Comparison of ENCODE assay signal across 8 mouse cellular contexts in genomic region chr14:46884701-46885428, GRCm38 (mm10). TPM values are rescaled to one million over a fixed set of nuclear protein-coding genes. Genes with fewer than 3 reads are reported as not detected.
DNase-seq lines count a peak whose midpoint lies in the region; ATAC-seq and TF ChIP-seq lines count a peak whose summit lies in the region.

No protein-coding gene starts in this region.

- H3K4me1 ChIP-seq in spleen, adult 2 months (ENCODE audit: control insufficient read depth, insufficient read depth, insufficient read length) = peaks cover 4% of the 10 kb centered on the region
- H3K4me1 ChIP-seq in embryonic facial prominence, embryonic 10.5 days = peaks cover 53% of the 10 kb centered on the region
- peaks cover 51% of the 10 kb centered on the region for H3K4me1 ChIP-seq in limb, embryonic 10.5 days
- peaks cover 32% of the 10 kb centered on the region for H3K4me1 ChIP-seq in midbrain, embryonic 15.5 days
- H3K4me1 ChIP-seq in stomach, embryonic 16.5 days (ENCODE audit: control insufficient read depth, insufficient read depth, low read length) = peaks cover 8% of the 10 kb centered on the region

- H3K27ac ChIP-seq in spleen, adult 2 months (ENCODE audit: insufficient read depth, low read length) = peak overlapping the region; percentile 39; the same call in 1 of the 2 replicates
- H3K27ac ChIP-seq in embryonic facial prominence, embryonic 10.5 days (replicated peaks) = peak overlapping the region; percentile 93
- H3K27ac ChIP-seq in limb, embryonic 10.5 days = peak overlapping the region; percentile 89
- H3K27ac ChIP-seq in midbrain, embryonic 15.5 days = peak overlapping the region; percentile 85
- peak overlapping the region; percentile 95 for H3K27ac ChIP-seq in stomach, embryonic 16.5 days (ENCODE audit: low read length)

- DNase-seq in spleen, adult 2 months (ENCODE audit: low read depth in 1 of 2, low spot score in 2 of 2) = peak in 1 of 2 experiments; percentile 6
- no peak for DNase-seq in spleen, adult 12 weeks (ENCODE audit: low spot score)
- peak; percentile 83 for DNase-seq in embryonic facial prominence, embryonic 10.5 days (ENCODE audit: low spot score)
- peak; percentile 97 for DNase-seq in heart, adult 11 months
- DNase-seq in kidney, adult 11 months = peak; percentile 45
- DNase-seq in limb, embryonic 10.5 days (ENCODE audit: low spot score) = peak; percentile 79

- 1% methylated on average over 48 of the region's 52 CpGs for WGBS in spleen, adult 2 months
- WGBS in embryonic facial prominence, embryonic 10.5 days = 1% methylated on average over 50 of the region's 52 CpGs
- under 1% methylated on average over 48 of the region's 52 CpGs for WGBS in limb, embryonic 10.5 days
- 0% methylated on average over 46 of the region's 52 CpGs for WGBS in midbrain, embryonic 15.5 days
- under 1% methylated on average over 51 of the region's 52 CpGs for WGBS in stomach, embryonic 16.5 days

- no peak for TF ChIP-seq CTCF in spleen, adult 2 months (IDR thresholded peaks at IDR 0.05; ENCODE audit: extremely low read depth, insufficient read depth, insufficient read length, insufficient replicate concordance)

- peaks cover 28% of the 10 kb centered on the region for H3K27me3 ChIP-seq in spleen, adult 2 months (ENCODE audit: control insufficient read depth, insufficient read depth, low read length)
- no peaks in the 10 kb centered on the region for H3K27me3 ChIP-seq in embryonic facial prominence, embryonic 10.5 days (replicated peaks; ENCODE audit: low read depth, poor library complexity, severe bottlenecking)
- H3K27me3 ChIP-seq in limb, embryonic 10.5 days (ENCODE audit: low read depth, poor library complexity, severe bottlenecking) = no peaks in the 10 kb centered on the region
- peaks cover under 1% of the 10 kb centered on the region; the same call in 1 of the 2 replicates for H3K27me3 ChIP-seq in midbrain, embryonic 15.5 days (replicated peaks)
- H3K27me3 ChIP-seq in stomach, embryonic 16.5 days (ENCODE audit: control insufficient read depth, insufficient read depth, low read length) = no peaks in the 10 kb centered on the region

- no peak for TF ChIP-seq POLR2A in spleen, adult 2 months (IDR thresholded peaks at IDR 0.05; ENCODE audit: low read depth, low read length)

- peak overlapping the region; percentile 60 for H3K4me3 ChIP-seq in spleen, adult 2 months (ENCODE audit: extremely low read depth, insufficient read depth, insufficient read length)
- peak overlapping the region; percentile 79 for H3K4me3 ChIP-seq in embryonic facial prominence, embryonic 10.5 days
- H3K4me3 ChIP-seq in limb, embryonic 10.5 days = peak overlapping the region; percentile 76
- H3K4me3 ChIP-seq in midbrain, embryonic 15.5 days = peak overlapping the region; percentile 77
- H3K4me3 ChIP-seq in stomach, embryonic 16.5 days (replicated peaks; ENCODE audit: low read length) = peak overlapping the region; percentile 72

- ATAC-seq in midbrain, embryonic 15.5 days (replicated peaks) = peak; percentile 73
- peak; percentile 57; the same call in 1 of the 2 replicates for ATAC-seq in stomach, embryonic 16.5 days (ENCODE audit: insufficient read depth, low FRiP score)

- peak overlapping the region; percentile 99 for H3K4me2 ChIP-seq in midbrain, embryonic 15.5 days
- peak overlapping the region; percentile 98 for H3K4me2 ChIP-seq in stomach, embryonic 16.5 days (ENCODE audit: low read depth, low read length)

- peak overlapping the region; percentile 69 for H3K9ac ChIP-seq in midbrain, embryonic 15.5 days
- peak overlapping the region; percentile 84 for H3K9ac ChIP-seq in stomach, embryonic 16.5 days (ENCODE audit: low read length)

- no peaks in the 10 kb centered on the region for H3K9me3 ChIP-seq in embryonic facial prominence, embryonic 10.5 days
- H3K9me3 ChIP-seq in limb, embryonic 10.5 days (replicated peaks) = no peaks in the 10 kb centered on the region
- no peaks in the 10 kb centered on the region for H3K9me3 ChIP-seq in midbrain, embryonic 15.5 days
- H3K9me3 ChIP-seq in stomach, embryonic 16.5 days (replicated peaks; ENCODE audit: control insufficient read depth, low read length) = no peaks in the 10 kb centered on the region

- no peaks in the 10 kb centered on the region for H3K36me3 ChIP-seq in spleen, adult 2 months (ENCODE audit: control insufficient read depth, insufficient read depth, low read length)
- peaks cover 5% of the 10 kb centered on the region for H3K36me3 ChIP-seq in embryonic facial prominence, embryonic 10.5 days (replicated peaks)
- peaks cover 4% of the 10 kb centered on the region; the same call in 1 of the 2 replicates for H3K36me3 ChIP-seq in limb, embryonic 10.5 days
- H3K36me3 ChIP-seq in midbrain, embryonic 15.5 days (replicated peaks) = no peaks in the 10 kb centered on the region
- no peaks in the 10 kb centered on the region for H3K36me3 ChIP-seq in stomach, embryonic 16.5 days (ENCODE audit: control insufficient read depth, insufficient read depth, low read length)

RNA-seq across cellular contexts. Expression of gene Samd4, which starts 2.2 kb away (rescaled TPM):
- 3.6 and 3.7 TPM in 2 replicates for polyA plus RNA-seq in spleen, adult 2 months (2012; rRNA removed)
- polyA plus RNA-seq in embryonic facial prominence, embryonic 10.5 days (2016; fragmentation: Nextera tagmentation; extraction: Ambion mirVana) = 3.1 and 4.6 TPM in 2 replicates
- 2.5 and 3.6 TPM in 2 replicates for polyA plus RNA-seq in limb, embryonic 10.5 days (2016; fragmentation: Nextera tagmentation; extraction: Ambion mirVana)
- polyA plus RNA-seq in midbrain, embryonic 15.5 days (2015; fragmentation: Nextera tagmentation; extraction: Ambion mirVana) = 4.2 and 4.5 TPM in 2 replicates
- polyA plus RNA-seq in stomach, embryonic 16.5 days (2015; fragmentation: Nextera tagmentation; extraction: Ambion mirVana) = 6.7 and 7.0 TPM in 2 replicates

RNA-seq across cellular contexts. Expression of gene Cgrrf1, which starts 52.9 kb away (rescaled TPM):
- polyA plus RNA-seq in spleen, adult 2 months (2012; rRNA removed) = 6.5 and 7.3 TPM in 2 replicates
- 32.1 and 35.9 TPM in 2 replicates for polyA plus RNA-seq in embryonic facial prominence, embryonic 10.5 days (2016; fragmentation: Nextera tagmentation; extraction: Ambion mirVana)
- polyA plus RNA-seq in limb, embryonic 10.5 days (2016; fragmentation: Nextera tagmentation; extraction: Ambion mirVana) = 31.3 and 31.5 TPM in 2 replicates
- polyA plus RNA-seq in midbrain, embryonic 15.5 days (2015; fragmentation: Nextera tagmentation; extraction: Ambion mirVana) = 17.9 and 20.1 TPM in 2 replicates
- 22.8 and 25.0 TPM in 2 replicates for polyA plus RNA-seq in stomach, embryonic 16.5 days (2015; fragmentation: Nextera tagmentation; extraction: Ambion mirVana)

Comparison
In these comparisons a context has a peak if more than half of its experiments do, and no peak if none do; other contexts are left out.
1. H3K27ac ChIP-seq: peak in every context shown above with its lines; median percentile 95 in stomach, embryonic 16.5 days; 93 in embryonic facial prominence, embryonic 10.5 days; 89 in limb, embryonic 10.5 days; 85 in midbrain, embryonic 15.5 days; 39 in spleen, adult 2 months.